Mouse (Mus musculus): ENCODE measurements around the gene Vwa1. TPM values are rescaled to one million over a fixed set of nuclear protein-coding genes. Genes with fewer than 3 reads are reported as not detected.
A peak's percentile ranks its signal among the peaks of the same experiment; 100 is the strongest.
"Not testable (repeated sequence)": the region's sequence is repeated elsewhere in the genome, so short reads cannot be mapped to it uniquely, and the experiment has no call there.

Gene Vwa1
- polyA plus RNA-seq, 1 experiment from 2014 or later = 14.8 TPM

DNA sequence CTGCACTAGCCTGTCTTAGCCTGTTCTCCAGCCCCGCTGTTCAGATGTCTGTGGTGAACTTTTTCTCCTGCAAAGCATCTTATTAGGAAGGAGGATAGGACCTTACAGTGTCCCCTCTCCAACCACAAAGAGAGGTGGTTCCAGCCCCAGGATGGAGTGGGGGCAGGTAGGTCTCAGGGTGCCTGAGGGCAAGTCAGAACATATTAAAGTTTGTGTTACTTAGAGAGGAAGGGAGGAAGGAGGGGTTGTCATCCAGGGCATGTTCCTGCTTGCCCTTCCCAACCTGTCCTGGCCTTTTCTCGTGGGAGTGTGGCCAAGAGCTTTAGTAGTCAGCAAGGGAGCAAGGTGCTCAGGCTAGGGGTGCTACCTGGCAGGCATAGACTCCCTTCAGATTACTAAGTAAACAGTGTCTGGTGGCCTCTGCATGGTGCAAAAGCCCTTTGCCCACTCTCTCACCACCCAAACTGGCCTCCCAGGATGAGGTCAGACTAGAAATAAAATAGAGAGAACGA lies 16.2 kb upstream of the Vwa1 start:
- no peak for DNase-seq (ENCODE audit: low spot score)
- ATAC-seq (replicated peaks; ENCODE audit: low FRiP score, low read depth) = peak; percentile 61
- Histone ChIP-seq H3K4me3 (replicated peaks; ENCODE audit: low read depth, low read length) (no peak overlapping the region), H3K9me3 (replicated peaks; ENCODE audit: low read length) (no peaks in the 10 kb centered on the region), H3K4me2 (ENCODE audit: low read length) (no peak overlapping the region), H3K27me3 (ENCODE audit: insufficient read depth, low read length) (no peaks in the 10 kb centered on the region), H3K36me3 (ENCODE audit: insufficient read depth, low read length) (no peaks in the 10 kb centered on the region), H3K4me1 (replicated peaks; ENCODE audit: insufficient read depth, low read length) (0 out of 2 replicates have a peak, but pooled peaks cover 7% of the 10 kb centered on the region), H3K27ac (no peak overlapping the region; the same call in 1 of the 2 replicates), H3K9ac (ENCODE audit: low read depth, low read length) (no peak overlapping the region)
- no peak for TF ChIP-seq CTCF (IDR thresholded peaks at IDR 0.05; ENCODE audit: low read depth)
- WGBS = 42% methylated on average over 3 of the region's 3 CpGs

DNA sequence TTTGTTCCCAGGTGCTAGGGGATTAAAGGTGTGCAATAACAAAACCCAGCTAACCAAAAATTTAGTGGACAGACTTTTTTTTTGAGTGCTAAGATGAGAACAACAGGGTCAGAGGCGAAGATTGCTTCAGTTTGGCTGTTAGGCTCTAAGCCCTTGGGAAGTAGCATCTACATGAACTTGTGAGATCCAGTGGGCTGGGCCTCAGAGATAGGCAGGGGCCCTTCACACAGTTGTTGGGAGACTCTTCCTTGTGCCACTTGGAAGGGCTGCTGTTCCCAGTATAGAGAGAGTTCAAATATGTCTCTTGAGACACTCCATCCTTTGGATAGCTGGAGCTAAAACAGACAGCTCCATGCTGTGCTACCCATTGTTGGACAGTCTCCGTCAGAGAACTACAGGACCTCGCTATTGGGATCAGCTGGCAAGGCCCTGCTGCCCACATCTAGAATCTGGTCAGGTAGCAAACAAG lies 15.6 kb upstream of the Vwa1 start, which contains the start of gene Ankrd65:
Ankrd65 (plus strand) TSS at position 419 of the 469 bp plus-strand sequence.
- Histone ChIP-seq H3K27ac (no peak within 1 kb of the TSS; the same call in 1 of the 2 replicates), H3K4me3 (replicated peaks; ENCODE audit: low read depth, low read length) (no peak within 1 kb of the TSS), H3K36me3 (ENCODE audit: insufficient read depth, low read length) (no peaks in the 10 kb centered on the region), H3K9ac (ENCODE audit: low read depth, low read length) (no peak within 1 kb of the TSS), H3K9me3 (replicated peaks; ENCODE audit: low read length) (no peaks in the 10 kb centered on the region), H3K4me1 (replicated peaks; ENCODE audit: insufficient read depth, low read length) (0 out of 2 replicates have a peak, but pooled peaks cover 7% of the 10 kb centered on the region), H3K4me2 (ENCODE audit: low read length) (0 out of 2 replicates have a peak within 1 kb of the TSS, but pooled peaks have one; percentile 4), H3K27me3 (ENCODE audit: insufficient read depth, low read length) (no peaks in the 10 kb centered on the region)
- TF ChIP-seq CTCF (IDR thresholded peaks at IDR 0.05; ENCODE audit: low read depth) = no peak
- DNase-seq (ENCODE audit: low spot score) (no peak), ATAC-seq (replicated peaks; ENCODE audit: low FRiP score, low read depth) (no peak)
- WGBS = 79% methylated on average over 3 of the region's 3 CpGs

DNA sequence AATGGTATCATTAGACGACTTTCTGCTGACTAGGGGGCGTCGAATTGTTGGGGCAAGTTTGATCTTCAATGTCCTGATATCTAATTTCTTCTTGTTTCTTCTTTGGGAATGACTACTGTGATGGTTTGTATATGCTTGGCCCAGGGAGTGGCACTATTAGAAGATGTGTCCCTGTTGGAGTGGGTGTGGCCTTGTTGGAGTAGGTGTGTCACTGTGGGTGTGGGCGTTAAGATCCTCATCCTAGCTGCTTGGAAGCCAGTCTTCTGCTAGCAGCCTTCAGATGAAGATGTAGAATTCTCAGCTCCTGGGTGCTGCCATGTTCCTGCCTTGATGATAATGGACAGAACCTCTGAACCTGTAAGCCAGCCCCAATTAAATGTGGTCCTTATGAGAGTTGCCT lies 14.3 kb upstream of the Vwa1 start:
- not testable (repeated sequence) for H3K4me2 ChIP-seq (ENCODE audit: low read length); H3K4me1 ChIP-seq (replicated peaks; ENCODE audit: insufficient read depth, low read length); H3K9ac ChIP-seq (ENCODE audit: low read depth, low read length); H3K27me3 ChIP-seq (ENCODE audit: insufficient read depth, low read length); DNase-seq (ENCODE audit: low spot score); H3K36me3 ChIP-seq (ENCODE audit: insufficient read depth, low read length); H3K27ac ChIP-seq; H3K4me3 ChIP-seq (replicated peaks; ENCODE audit: low read depth, low read length); H3K9me3 ChIP-seq (replicated peaks; ENCODE audit: low read length); ATAC-seq (replicated peaks; ENCODE audit: low FRiP score, low read depth)
- WGBS = 74% methylated on average over 4 of the region's 4 CpGs

DNA sequence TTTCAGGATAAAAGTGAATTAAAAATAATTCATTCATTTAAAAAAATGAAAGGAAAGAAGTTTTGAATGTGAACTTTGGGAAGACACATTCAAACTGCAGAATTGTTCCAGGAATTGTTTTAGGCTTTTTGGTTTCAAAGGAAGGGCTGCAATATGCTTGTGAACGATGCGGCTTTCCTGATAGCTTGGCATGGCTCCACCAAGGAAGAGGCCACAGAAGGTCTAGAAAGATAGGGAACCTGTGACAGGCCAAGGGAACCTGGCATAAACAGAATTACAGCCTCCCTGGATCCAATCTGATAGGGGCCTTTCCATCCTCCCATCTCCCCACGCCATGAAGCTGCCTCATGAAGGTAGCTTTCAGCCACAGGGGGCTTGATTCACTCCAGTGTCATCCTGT lies 13.8 kb upstream of the Vwa1 start:
- Histone ChIP-seq H3K4me3 (replicated peaks; ENCODE audit: low read depth, low read length) (no peak overlapping the region), H3K27me3 (ENCODE audit: insufficient read depth, low read length) (no peaks in the 10 kb centered on the region), H3K9me3 (replicated peaks; ENCODE audit: low read length) (no peaks in the 10 kb centered on the region), H3K9ac (ENCODE audit: low read depth, low read length) (no peak overlapping the region), H3K4me1 (replicated peaks; ENCODE audit: insufficient read depth, low read length) (0 out of 2 replicates have a peak, but pooled peaks cover 7% of the 10 kb centered on the region), H3K4me2 (ENCODE audit: low read length) (no peak overlapping the region), H3K36me3 (ENCODE audit: insufficient read depth, low read length) (no peaks in the 10 kb centered on the region), H3K27ac (no peak overlapping the region)
- WGBS = 76% methylated on average over 3 of the region's 3 CpGs
- DNase-seq (ENCODE audit: low spot score) (no peak), ATAC-seq (replicated peaks; ENCODE audit: low FRiP score, low read depth) (no peak)
- no peak for TF ChIP-seq CTCF (IDR thresholded peaks at IDR 0.05; ENCODE audit: low read depth)

DNA sequence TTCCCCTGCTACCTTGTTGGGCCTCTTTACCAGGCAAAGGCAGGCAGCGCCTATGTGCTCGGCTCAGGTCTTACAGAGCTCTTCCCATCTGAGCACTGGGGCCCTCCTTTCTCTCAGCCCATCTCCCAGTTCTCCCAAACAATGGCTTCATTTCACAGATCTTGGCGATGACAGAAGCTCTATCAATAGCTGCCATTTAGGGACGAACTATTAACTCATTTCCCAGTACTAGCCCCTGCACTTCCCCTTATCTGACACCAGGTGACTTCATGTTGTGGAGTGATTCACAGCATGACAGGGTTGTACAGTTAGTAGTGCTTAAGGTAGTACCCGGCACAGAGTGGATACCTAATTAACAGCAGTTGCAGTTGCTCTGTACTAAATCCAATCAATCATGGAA lies 11.3 kb upstream of the Vwa1 start, which contains the start of gene Tmem88b:
Tmem88b (minus strand) TSS at position 56 of the 400 bp plus-strand sequence.
- DNase-seq (ENCODE audit: low spot score) = no peak
- Histone ChIP-seq H3K4me3 (replicated peaks; ENCODE audit: low read depth, low read length) (no peak within 1 kb of the TSS), H3K9ac (ENCODE audit: low read depth, low read length) (no peak within 1 kb of the TSS; the same call in 1 of the 2 replicates), H3K27ac (no peak within 1 kb of the TSS), H3K36me3 (ENCODE audit: insufficient read depth, low read length) (no peaks in the 10 kb centered on the region), H3K4me1 (replicated peaks; ENCODE audit: insufficient read depth, low read length) (peaks cover 7% of the 10 kb centered on the region; the same call in 1 of the 2 replicates), H3K27me3 (ENCODE audit: insufficient read depth, low read length) (no peaks in the 10 kb centered on the region), H3K4me2 (ENCODE audit: low read length) (peak within 1 kb of the TSS; percentile 83), H3K9me3 (replicated peaks; ENCODE audit: low read length) (no peaks in the 10 kb centered on the region)
- no peak for ATAC-seq (replicated peaks; ENCODE audit: low FRiP score, low read depth)
- 72% methylated on average over 5 of the region's 5 CpGs for WGBS
- TF ChIP-seq CTCF (IDR thresholded peaks at IDR 0.05; ENCODE audit: low read depth) = peak; percentile 28; the same call in 1 of the 2 replicates

DNA sequence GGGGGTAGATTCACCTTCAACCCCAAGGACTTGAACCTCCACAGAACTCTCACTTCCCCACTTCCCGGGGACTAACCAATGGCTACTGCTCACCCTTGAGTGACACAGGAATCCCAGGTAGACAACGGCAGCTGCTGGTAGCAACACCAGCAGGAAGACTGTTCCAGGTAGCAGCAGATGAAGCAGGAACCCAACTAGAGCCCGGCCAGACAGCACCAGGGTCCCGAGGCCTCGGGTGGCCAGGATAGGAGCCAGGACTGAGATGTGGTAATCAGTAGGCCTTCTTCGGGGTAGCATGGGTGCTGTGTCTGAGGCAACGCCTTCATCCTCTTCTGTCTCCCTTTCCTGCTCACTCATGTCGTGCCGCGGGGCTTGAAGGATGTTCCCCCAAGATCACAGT lies 10.7 kb upstream of the Vwa1 start:
- 80% methylated on average over 10 of the region's 10 CpGs for WGBS
- Histone ChIP-seq H3K4me3 (replicated peaks; ENCODE audit: low read depth, low read length) (no peak overlapping the region), H3K27me3 (ENCODE audit: insufficient read depth, low read length) (no peaks in the 10 kb centered on the region), H3K36me3 (ENCODE audit: insufficient read depth, low read length) (no peaks in the 10 kb centered on the region), H3K9me3 (replicated peaks; ENCODE audit: low read length) (no peaks in the 10 kb centered on the region), H3K4me1 (replicated peaks; ENCODE audit: insufficient read depth, low read length) (peaks cover 3% of the 10 kb centered on the region; the same call in 1 of the 2 replicates), H3K4me2 (ENCODE audit: low read length) (no peak overlapping the region), H3K9ac (ENCODE audit: low read depth, low read length) (no peak overlapping the region), H3K27ac (no peak overlapping the region)
- TF ChIP-seq CTCF (IDR thresholded peaks at IDR 0.05; ENCODE audit: low read depth) = no peak
- ATAC-seq (replicated peaks; ENCODE audit: low FRiP score, low read depth) = no peak
- DNase-seq (ENCODE audit: low spot score) = no peak

Measured in kidney, postnatal 0 days (tissue).